Mouse (Mus musculus) bone marrow macrophage, adult 2 months (primary cell): ENCODE data around the gene A4galt. TPM values are rescaled to one million over a fixed set of nuclear protein-coding genes. Genes with fewer than 3 reads are reported as not detected.
A peak's percentile ranks its signal among the peaks of the same experiment; 100 is the strongest.

ENCODE experiments used
- H3K27ac ChIP-seq: 2 replicates; pipeline ENCODE4 v1.5.1; 2012; ENCODE audit warnings: low read depth, low read length; ENCODE audit not compliant: insufficient read depth
- H3K4me1 ChIP-seq: 2 replicates; pipeline ENCODE4 v1.6.1; 2012; ENCODE audit warnings: low read length; ENCODE audit not compliant: control insufficient read depth, insufficient read depth
- H3K4me3 ChIP-seq: 2 replicates; pipeline ENCODE4 v1.5.1; 2012; ENCODE audit warnings: mild to moderate bottlenecking, low read length, moderate library complexity; ENCODE audit not compliant: insufficient read depth
- CTCF ChIP-seq: IDR thresholded peaks from 2 replicates; pipeline ENCODE4 v1.5.1; 2012; ENCODE audit warnings: low read depth, mild to moderate bottlenecking, low read length, moderate library complexity
- POLR2A ChIP-seq: IDR thresholded peaks from 2 replicates; pipeline ENCODE4 v1.6.1; 2012; ENCODE audit warnings: mild to moderate bottlenecking, low read depth, low read length, borderline replicate concordance
- polyA plus RNA-seq: library from polyadenylated mRNA; stranded (reverse); fragments of >200 nt; gene quantifications from 2 replicates; pipeline ENCODE4 v1.2.4, GENCODE M21; 2012; ENCODE audit not compliant: missing spikeins, insufficient read depth, insufficient read length

The A4galt gene
- polyA plus RNA-seq, 1 experiment = not detected

- Histone ChIP-seq H3K27ac (no peak overlapping the region), H3K4me1 (peaks cover 28% of the 10 kb centered on the region), H3K4me3 (no peak overlapping the region)
- no peak for TF ChIP-seq CTCF
- TF ChIP-seq POLR2A = no peak
Observed at GRCm38 (mm10) chr15:83209092-83209695, 42.4 kb downstream of the A4galt start.

- no peak overlapping the region for H3K27ac ChIP-seq
- H3K4me3 ChIP-seq = no peak overlapping the region
- TF ChIP-seq CTCF (peak; percentile 41; the same call in 1 of the 2 replicates), POLR2A (no peak)
- no peaks in the 10 kb centered on the region for H3K4me1 ChIP-seq
Observed at GRCm38 (mm10) chr15:83204731-83205451, 46.7 kb downstream of the A4galt start.

DNA sequence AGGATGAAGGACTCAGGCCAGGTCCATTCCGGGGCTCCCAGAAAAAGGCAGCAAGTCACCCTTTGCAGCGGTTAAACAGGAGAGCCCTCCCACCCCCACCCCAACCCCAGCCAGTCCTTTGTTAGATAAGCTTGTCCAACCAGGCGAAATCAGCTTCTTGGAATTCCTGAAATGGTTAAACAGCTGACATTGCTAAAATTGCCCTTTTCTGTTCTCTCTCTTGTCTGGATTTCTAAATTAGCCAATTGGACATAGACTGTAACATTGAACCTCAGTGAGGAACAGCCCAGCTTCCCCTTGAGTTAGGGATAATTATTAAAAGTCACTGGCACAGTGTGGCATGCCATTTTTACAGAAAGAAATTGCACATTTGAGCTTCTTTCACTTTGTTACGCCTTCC lies 49.2 kb downstream of the A4galt start:
- Histone ChIP-seq H3K4me3 (no peak overlapping the region), H3K27ac (no peak overlapping the region), H3K4me1 (no peaks in the 10 kb centered on the region)
- TF ChIP-seq POLR2A (no peak), CTCF (no peak)

- no peak overlapping the region for H3K4me3 ChIP-seq
- H3K4me1 ChIP-seq = no peaks in the 10 kb centered on the region
- TF ChIP-seq CTCF = no peak
- no peak overlapping the region for H3K27ac ChIP-seq
Observed at GRCm38 (mm10) chr15:83193413-83193812, 58.2 kb downstream of the A4galt start.

DNA sequence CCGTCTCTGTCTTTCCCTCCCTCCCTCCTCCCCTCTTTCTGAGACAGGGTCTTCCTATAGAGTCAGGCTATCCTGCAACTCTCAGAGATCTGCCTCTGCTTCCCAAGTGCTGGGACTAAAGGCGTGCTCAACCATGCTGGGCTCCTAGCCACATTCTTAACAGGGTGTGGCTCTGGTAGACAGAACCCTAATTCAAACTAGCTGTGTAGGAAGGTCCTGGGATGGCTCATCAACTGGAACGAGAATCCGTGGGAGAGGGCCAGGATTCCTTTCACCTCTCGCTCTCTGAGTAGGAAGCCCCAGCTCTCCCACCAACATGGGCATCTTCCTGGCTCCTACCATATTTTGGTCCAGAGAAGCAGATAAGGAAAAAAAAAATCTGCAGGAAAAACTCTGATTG lies 69.2 kb downstream of the A4galt start:
- 0 out of 2 replicates have a peak, but pooled peaks cover 3% of the 10 kb centered on the region for H3K4me1 ChIP-seq
- H3K4me3 ChIP-seq = no peak overlapping the region
- TF ChIP-seq CTCF = no peak
- no peak for TF ChIP-seq POLR2A
- H3K27ac ChIP-seq = no peak overlapping the region

DNA sequence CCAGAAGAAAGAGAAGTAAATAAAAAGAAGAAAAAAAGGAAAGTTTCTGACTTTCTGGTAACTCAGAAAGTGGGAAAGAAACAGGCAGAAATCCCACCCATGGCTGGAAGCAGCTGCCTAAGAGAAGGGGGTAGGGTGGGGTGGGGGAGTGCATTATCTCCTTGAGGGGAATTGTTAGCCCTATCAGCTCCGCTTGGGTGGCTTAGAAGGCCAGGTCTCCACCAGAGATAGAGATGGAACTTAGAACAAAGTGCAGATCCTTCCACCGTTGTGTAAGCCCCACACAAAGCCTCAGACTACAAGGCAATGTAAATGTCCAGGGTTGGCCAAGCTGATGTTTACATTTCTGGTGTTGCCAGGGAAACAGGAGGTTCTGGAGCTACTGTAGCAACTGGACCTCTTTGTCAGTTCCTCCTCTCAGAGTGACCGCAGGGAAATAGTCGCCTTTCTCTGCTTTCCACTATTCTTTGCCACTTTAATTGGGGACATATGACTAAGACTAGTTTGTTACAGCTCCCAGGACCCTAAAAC lies 69.7 kb downstream of the A4galt start:
- Histone ChIP-seq H3K27ac (no peak overlapping the region), H3K4me1 (0 out of 2 replicates have a peak, but pooled peaks cover 3% of the 10 kb centered on the region), H3K4me3 (no peak overlapping the region)
- TF ChIP-seq CTCF (no peak), POLR2A (no peak)

DNA sequence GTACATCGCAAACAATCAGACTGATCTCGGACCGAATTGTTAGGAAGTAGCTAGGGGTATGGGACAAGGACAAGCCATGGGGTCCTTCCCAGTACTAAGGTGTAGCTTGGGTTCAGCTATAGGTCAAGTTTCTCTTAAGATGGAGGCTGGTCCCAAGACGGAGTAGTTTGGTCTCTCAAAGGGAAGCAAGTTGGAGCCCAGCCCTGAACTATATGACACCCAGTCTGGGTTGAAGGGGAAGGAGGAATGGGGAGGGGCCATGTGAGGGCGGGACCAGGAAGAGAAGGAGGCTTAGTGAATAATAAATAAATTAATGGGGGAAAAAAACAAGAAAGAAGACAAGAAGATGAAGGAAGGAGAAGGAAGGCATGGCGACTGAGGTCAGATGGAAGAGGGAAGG lies 71.6 kb downstream of the A4galt start:
- Histone ChIP-seq H3K27ac (no peak overlapping the region), H3K4me3 (no peak overlapping the region), H3K4me1 (peaks cover 6% of the 10 kb centered on the region)
- no peak for TF ChIP-seq POLR2A
- TF ChIP-seq CTCF = no peak

Other genes with a start within 250 kb of the A4galt start
- gene Nfam1, start 218.5 kb downstream of the A4galt start, polyA plus RNA-seq = 242 and 254 TPM in 2 replicates
- 36.2 and 40.8 TPM in 2 replicates for gene Serhl, start 162.3 kb downstream of the A4galt start, polyA plus RNA-seq
- 54.1 and 66.1 TPM in 2 replicates for gene Rrp7a, start 129.0 kb downstream of the A4galt start, polyA plus RNA-seq
- 57.9 and 64.2 TPM in 2 replicates for gene Poldip3, start 102.4 kb downstream of the A4galt start, polyA plus RNA-seq
- gene Cyb5r3, start 79.2 kb downstream of the A4galt start, polyA plus RNA-seq = 101 and 112 TPM in 2 replicates
- 27.8 and 28.6 TPM in 2 replicates for gene Arfgap3, start 98.5 kb upstream of the A4galt start, polyA plus RNA-seq
- 61.4 and 63.7 TPM in 2 replicates for gene Pacsin2, start 212.8 kb upstream of the A4galt start, polyA plus RNA-seq